Mouse (Mus musculus) lung, embryonic 15.5 days (tissue): ENCODE results near the gene Osgin1. TPM values are rescaled to one million over a fixed set of nuclear protein-coding genes. Genes with fewer than 3 reads are reported as not detected.

Experiments
- ATAC-seq: fragments of 200-750 bp; cut with Nextera tagmentation; 2 replicates; pipeline ENCODE4 v1.8.0; 2017; ENCODE audit warnings: moderate number of reproducible peaks, borderline replicate concordance; ENCODE audit not compliant: low FRiP score, low TSS enrichment; ENCODE audit errors: extremely low read depth
- H3K27ac ChIP-seq: fragments of 300-500 bp; sonication (generic); 2 replicates; pipeline ENCODE4 v1.5.1; 2015; ENCODE audit warnings: moderate library complexity, mild to moderate bottlenecking, inconsistent platforms
- H3K27me3 ChIP-seq: fragments of 300-500 bp; sonication (generic); 2 replicates; pipeline ENCODE4 v1.6.1; 2015; ENCODE audit warnings: inconsistent platforms
- H3K36me3 ChIP-seq: fragments of 300-500 bp; sonication (generic); 2 replicates; pipeline ENCODE4 v1.6.1; 2015; ENCODE audit warnings: inconsistent platforms
- H3K4me1 ChIP-seq: fragments of 300-500 bp; sonication (generic); 2 replicates; pipeline ENCODE4 v1.6.1; 2015; ENCODE audit warnings: inconsistent platforms
- H3K4me2 ChIP-seq: fragments of 300-500 bp; sonication (generic); 2 replicates; pipeline ENCODE4 v1.6.1; 2015; ENCODE audit warnings: inconsistent platforms, mild to moderate bottlenecking, moderate library complexity
- H3K4me3 ChIP-seq: fragments of 300-500 bp; sonication (generic); 2 replicates; pipeline ENCODE4 v1.5.1; 2015; ENCODE audit warnings: mild to moderate bottlenecking, inconsistent platforms
- H3K9ac ChIP-seq: fragments of 300-500 bp; sonication (generic); 2 replicates; pipeline ENCODE4 v1.6.1; 2015; ENCODE audit warnings: inconsistent platforms
- H3K9me3 ChIP-seq: fragments of 300-500 bp; sonication (generic); 2 replicates; pipeline ENCODE4 v1.6.1; 2016; ENCODE audit warnings: inconsistent platforms
- WGBS: fragments of 180-500 bp; shearing (Covaris S2); methylation state at CpG from one replicate; pipeline ENCODE4 v1.1.7; 2015; 5-methylcytosine and 5-hydroxymethylcytosine counted together
- polyA plus RNA-seq: library from polyadenylated mRNA; unstranded; fragments of >200 nt; fragmentation: Nextera tagmentation; extraction: Ambion mirVana; gene quantifications from 2 replicates; pipeline ENCODE4 v1.2.1, GENCODE M21; 2015

The Osgin1 gene
- 1.0 and 1.7 TPM in 2 replicates for polyA plus RNA-seq

GRCm38 (mm10) chr8:119433582-119434174 is at the start of gene Osgin1:
Osgin1 (plus strand) TSS chr8:119434124.
- no peak within 1 kb of the TSS for H3K4me3 ChIP-seq
- H3K9me3 ChIP-seq: no peaks in the 10 kb centered on the region
- no peaks in the 10 kb centered on the region for H3K27me3 ChIP-seq
- 80% methylated on average over 13 of the region's 13 CpGs for WGBS
- ATAC-seq: no peak
- peaks cover 18% of the 10 kb centered on the region; the same call in 1 of the 2 replicates for H3K4me1 ChIP-seq
- no peak within 1 kb of the TSS for H3K4me2 ChIP-seq
- H3K36me3 ChIP-seq: no peaks in the 10 kb centered on the region
- H3K9ac ChIP-seq: no peak within 1 kb of the TSS
- H3K27ac ChIP-seq: no peak within 1 kb of the TSS

DNA sequence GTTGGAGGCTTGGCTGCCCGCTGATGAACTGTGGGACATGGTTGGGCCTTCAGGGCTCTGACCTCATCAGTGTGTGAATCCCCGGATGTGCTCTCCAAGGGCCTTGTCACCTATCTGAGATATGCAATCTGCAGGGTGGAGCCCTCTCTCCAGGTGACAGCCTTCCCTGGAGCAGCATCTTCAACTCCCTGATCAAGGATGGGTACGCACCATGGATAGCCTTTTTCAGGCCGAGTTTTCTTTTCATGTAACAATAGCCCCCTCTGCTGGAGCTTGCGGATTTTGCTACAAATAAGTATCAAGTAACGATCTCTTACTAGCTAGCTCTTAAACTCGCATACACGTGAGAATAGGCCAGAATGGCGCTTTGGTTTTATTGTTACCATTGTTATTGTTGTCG is 49.4 kb upstream of the Osgin1 start:
- Histone ChIP-seq H3K4me2 (no peak overlapping the region), H3K36me3 (no peaks in the 10 kb centered on the region), H3K9ac (no peak overlapping the region), H3K9me3 (no peaks in the 10 kb centered on the region), H3K4me1 (no peaks in the 10 kb centered on the region), H3K27me3 (no peaks in the 10 kb centered on the region), H3K27ac (no peak overlapping the region), H3K4me3 (no peak overlapping the region)
- no peak for ATAC-seq
- WGBS: 20% methylated on average over 10 of the region's 10 CpGs

- no peaks in the 10 kb centered on the region for H3K9me3 ChIP-seq
- no peak overlapping the region for H3K27ac ChIP-seq
- no peaks in the 10 kb centered on the region for H3K4me1 ChIP-seq
- 61% methylated on average over 6 of the region's 6 CpGs for WGBS
- H3K4me3 ChIP-seq: no peak overlapping the region
- H3K4me2 ChIP-seq: no peak overlapping the region
- H3K27me3 ChIP-seq: no peaks in the 10 kb centered on the region
- no peaks in the 10 kb centered on the region for H3K36me3 ChIP-seq
- ATAC-seq: no peak
- no peak overlapping the region for H3K9ac ChIP-seq
These were observed 48.1 kb upstream of the Osgin1 start for GRCm38 (mm10) chr8:119385854-119386253.

DNA sequence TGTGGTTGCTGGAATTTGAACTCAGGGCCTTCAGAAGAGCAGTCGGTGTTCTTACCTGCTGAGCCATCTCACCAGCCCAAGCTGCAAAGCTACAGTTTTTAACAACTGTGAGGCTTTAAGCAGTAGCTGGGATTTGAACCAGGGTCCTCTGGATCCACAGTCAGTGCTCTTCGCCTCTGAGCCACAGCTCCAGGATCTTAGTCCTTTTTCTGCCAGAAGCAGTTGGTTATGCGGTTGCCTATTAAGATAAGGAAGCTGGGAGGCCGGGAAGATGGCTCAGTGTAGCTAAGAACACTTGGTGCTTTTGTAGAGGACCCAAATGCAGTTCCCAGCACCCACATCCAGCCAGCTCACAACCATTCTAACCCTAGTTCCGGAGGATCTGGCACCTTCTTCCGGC is 46.9 kb upstream of the Osgin1 start:
- H3K4me3 ChIP-seq: no peak overlapping the region
- no peaks in the 10 kb centered on the region for H3K9me3 ChIP-seq
- no peak for ATAC-seq
- no peaks in the 10 kb centered on the region for H3K4me1 ChIP-seq
- H3K36me3 ChIP-seq: no peaks in the 10 kb centered on the region
- 70% methylated on average over 6 of the region's 6 CpGs for WGBS
- H3K9ac ChIP-seq: no peak overlapping the region
- H3K27ac ChIP-seq: no peak overlapping the region
- no peak overlapping the region for H3K4me2 ChIP-seq
- H3K27me3 ChIP-seq: no peaks in the 10 kb centered on the region

- Histone ChIP-seq H3K36me3 (no peaks in the 10 kb centered on the region), H3K27ac (no peak overlapping the region), H3K9ac (peak overlapping the region; percentile 85; the same call in 1 of the 2 replicates), H3K4me1 (peaks cover 11% of the 10 kb centered on the region), H3K27me3 (no peaks in the 10 kb centered on the region), H3K4me3 (peak overlapping the region; percentile 89), H3K4me2 (peak overlapping the region; percentile 99), H3K9me3 (no peaks in the 10 kb centered on the region)
- WGBS: 78% methylated on average over 9 of the region's 9 CpGs
- ATAC-seq: peak; percentile 12; the same call in 1 of the 2 replicates
These were observed 39.8 kb upstream of the Osgin1 start for GRCm38 (mm10) chr8:119394097-119394496.

- no peaks in the 10 kb centered on the region for H3K36me3 ChIP-seq
- H3K9ac ChIP-seq: peak within 1 kb of the TSS; percentile 85
- H3K4me2 ChIP-seq: peak within 1 kb of the TSS; percentile 99
- 2% methylated on average over 44 of the region's 44 CpGs for WGBS
- H3K4me1 ChIP-seq: peaks cover 11% of the 10 kb centered on the region
- peak within 1 kb of the TSS; percentile 86 for H3K27ac ChIP-seq
- no peaks in the 10 kb centered on the region for H3K9me3 ChIP-seq
- peak; percentile 93 for ATAC-seq
- H3K27me3 ChIP-seq: no peaks in the 10 kb centered on the region
- H3K4me3 ChIP-seq: peak within 1 kb of the TSS; percentile 89
These were observed 39.3 kb upstream of the Osgin1 start, which contains the start of gene Mlycd for GRCm38 (mm10) chr8:119394524-119395026. Mlycd (plus strand) TSS chr8:119394878.

DNA sequence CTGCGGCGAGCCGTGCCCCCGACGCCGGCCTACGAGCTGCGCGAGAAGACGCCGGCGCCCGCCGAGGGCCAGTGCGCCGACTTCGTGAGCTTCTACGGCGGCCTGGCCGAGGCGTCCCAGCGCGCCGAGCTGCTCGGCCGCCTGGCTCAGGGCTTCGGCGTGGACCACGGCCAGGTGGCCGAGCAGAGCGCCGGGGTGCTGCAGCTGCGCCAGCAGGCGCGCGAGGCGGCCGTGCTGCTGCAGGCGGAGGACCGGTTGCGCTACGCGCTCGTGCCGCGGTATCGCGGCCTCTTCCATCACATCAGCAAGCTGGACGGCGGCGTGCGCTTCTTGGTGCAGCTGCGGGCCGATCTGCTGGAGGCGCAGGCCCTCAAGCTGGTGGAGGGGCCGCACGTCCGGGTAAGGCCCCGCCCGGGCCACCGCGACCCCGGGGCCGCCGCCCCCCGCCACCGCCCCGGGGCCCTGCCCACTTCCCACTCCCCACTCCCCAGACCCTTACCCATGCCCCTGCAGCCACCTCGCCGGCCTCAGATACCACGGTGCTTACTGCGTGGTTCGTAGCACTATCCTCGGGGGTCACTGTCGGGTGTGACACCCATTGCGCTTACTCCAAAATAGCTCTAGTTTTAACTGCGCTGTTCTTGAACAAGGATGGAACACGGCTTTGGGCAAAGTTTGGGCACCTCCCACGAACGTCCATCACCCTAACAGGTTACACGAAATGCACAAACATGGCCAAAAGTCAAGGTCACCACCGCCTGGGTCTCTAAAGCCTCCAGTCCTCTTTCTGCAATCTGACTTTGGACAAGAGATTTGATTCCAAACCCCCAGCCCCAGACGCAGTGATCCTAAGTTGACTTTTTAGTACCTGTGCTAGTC is 38.6 kb upstream of the Osgin1 start:
- no peaks in the 10 kb centered on the region for H3K27me3 ChIP-seq
- H3K36me3 ChIP-seq: no peaks in the 10 kb centered on the region
- H3K9ac ChIP-seq: peak overlapping the region; percentile 85
- ATAC-seq: peak; percentile 32; the same call in 1 of the 2 replicates
- peak overlapping the region; percentile 89 for H3K4me3 ChIP-seq
- peaks cover 11% of the 10 kb centered on the region for H3K4me1 ChIP-seq
- H3K9me3 ChIP-seq: no peaks in the 10 kb centered on the region
- peak overlapping the region; percentile 99 for H3K4me2 ChIP-seq
- H3K27ac ChIP-seq: peak overlapping the region; percentile 86
- 3% methylated on average over 83 of the region's 83 CpGs for WGBS

- no peaks in the 10 kb centered on the region for H3K9me3 ChIP-seq
- H3K27ac ChIP-seq: no peak overlapping the region
- H3K4me1 ChIP-seq: peaks cover 11% of the 10 kb centered on the region
- H3K36me3 ChIP-seq: no peaks in the 10 kb centered on the region
- H3K27me3 ChIP-seq: no peaks in the 10 kb centered on the region
- H3K4me3 ChIP-seq: no peak overlapping the region
- 83% methylated on average over 9 of the region's 9 CpGs for WGBS
- H3K4me2 ChIP-seq: no peak overlapping the region
- no peak for ATAC-seq
- H3K9ac ChIP-seq: no peak overlapping the region
These were observed 35.4 kb upstream of the Osgin1 start for GRCm38 (mm10) chr8:119398558-119398957.

GRCm38 (mm10) chr8:119399255-119399654 is 34.7 kb upstream of the Osgin1 start:
- Histone ChIP-seq H3K27me3 (no peaks in the 10 kb centered on the region), H3K36me3 (no peaks in the 10 kb centered on the region), H3K4me1 (peaks cover 9% of the 10 kb centered on the region), H3K4me2 (no peak overlapping the region), H3K4me3 (no peak overlapping the region), H3K9ac (no peak overlapping the region), H3K27ac (no peak overlapping the region), H3K9me3 (no peaks in the 10 kb centered on the region)
- 71% methylated on average over 6 of the region's 6 CpGs for WGBS
- ATAC-seq: no peak

DNA sequence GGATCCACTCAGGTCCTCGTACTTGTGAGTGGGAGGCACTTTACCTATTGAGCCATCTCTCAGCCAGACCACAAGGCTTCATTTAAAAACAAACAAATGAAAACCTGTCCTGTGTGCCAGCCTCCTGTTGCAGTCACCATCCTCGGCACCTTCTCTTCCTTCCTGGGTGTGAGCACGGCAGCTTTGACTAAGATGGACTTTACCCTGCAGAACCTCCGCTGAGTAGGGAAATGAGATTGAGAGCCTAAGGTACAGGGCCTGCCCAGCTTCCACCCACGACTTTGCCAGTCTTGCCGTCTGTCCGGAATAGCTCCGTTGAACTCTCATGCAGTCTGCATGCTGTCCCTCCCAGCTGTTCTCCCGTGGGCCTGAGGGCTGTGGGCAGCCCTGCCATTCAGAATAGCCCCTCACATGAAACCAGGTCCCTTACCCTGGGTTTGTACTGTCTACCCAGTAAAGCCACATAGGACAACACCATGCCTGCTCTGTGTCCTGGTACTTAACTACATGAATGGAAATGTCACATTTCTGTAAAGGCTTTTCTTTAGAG is 33.7 kb upstream of the Osgin1 start:
- 72% methylated on average over 9 of the region's 9 CpGs for WGBS
- Histone ChIP-seq H3K27me3 (no peaks in the 10 kb centered on the region), H3K9me3 (no peaks in the 10 kb centered on the region), H3K36me3 (no peaks in the 10 kb centered on the region), H3K9ac (no peak overlapping the region), H3K4me1 (peaks cover 6% of the 10 kb centered on the region), H3K4me2 (no peak overlapping the region), H3K4me3 (no peak overlapping the region), H3K27ac (no peak overlapping the region)
- no peak for ATAC-seq

DNA sequence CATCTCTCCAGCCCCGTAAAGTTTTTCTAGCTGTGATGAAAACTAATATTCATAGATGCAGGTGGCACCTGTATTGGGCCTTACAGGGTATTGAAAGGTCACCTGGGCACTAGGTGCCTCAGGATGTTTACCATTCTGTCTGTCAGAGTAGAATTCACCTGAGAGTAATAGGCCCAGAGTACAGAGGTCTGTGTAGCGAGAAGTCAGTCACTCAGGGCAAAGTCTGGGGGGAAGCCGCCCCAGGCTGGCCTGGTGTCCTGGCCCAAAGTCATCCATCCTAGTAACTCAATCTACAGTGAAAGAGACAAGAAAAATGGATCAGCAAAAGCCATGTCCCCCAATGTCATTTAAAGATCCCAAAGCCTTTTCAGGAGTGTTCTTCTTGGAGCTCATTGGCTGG is 33.0 kb upstream of the Osgin1 start:
- 83% methylated on average over 3 of the region's 3 CpGs for WGBS
- no peak for ATAC-seq

More for the DNA sequence above, 33.0 kb upstream of the Osgin1 start:
- Histone ChIP-seq H3K9me3 (no peaks in the 10 kb centered on the region), H3K27ac (no peak overlapping the region), H3K36me3 (no peaks in the 10 kb centered on the region), H3K4me3 (no peak overlapping the region), H3K4me1 (peaks cover under 1% of the 10 kb centered on the region; the same call in 1 of the 2 replicates), H3K9ac (no peak overlapping the region), H3K27me3 (no peaks in the 10 kb centered on the region), H3K4me2 (no peak overlapping the region)
